In the genomic region with DNA sequence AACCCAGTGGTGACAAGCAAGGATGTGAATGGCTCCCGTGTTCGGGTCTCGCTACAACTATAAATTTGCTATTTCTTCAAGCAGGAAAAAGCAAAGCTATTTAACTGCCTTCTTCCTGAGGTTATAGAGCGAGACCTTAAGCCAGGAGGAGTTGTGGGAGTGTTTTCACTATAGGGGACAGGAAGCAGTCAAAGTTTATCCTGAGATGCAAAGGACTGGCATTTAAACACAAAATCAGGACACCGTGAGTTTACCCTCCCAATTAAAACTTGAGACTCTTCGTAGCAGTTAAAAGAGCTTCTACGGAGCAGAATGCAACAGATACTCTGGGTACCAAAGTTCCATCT, we compare ENCODE assay signal across 8 mouse cellular contexts. TPM values are rescaled to one million over a fixed set of nuclear protein-coding genes. Genes with fewer than 3 reads are reported as not detected.
DNase-seq lines count a peak whose midpoint lies in the region; ATAC-seq and TF ChIP-seq lines count a peak whose summit lies in the region.

No protein-coding gene starts in this region.

- no peak for TF ChIP-seq EP300 in liver, embryonic 14.5 days (IDR thresholded peaks at IDR 0.05; ENCODE audit: low read depth)

- H3K4me1 ChIP-seq in testis, adult 2 months (ENCODE audit: control insufficient read depth, insufficient read depth, low read length): peaks cover 3% of the 10 kb centered on the region
- H3K4me1 ChIP-seq in liver, embryonic 14.5 days (replicated peaks; ENCODE audit: control insufficient read depth in 2 of 2, insufficient read depth in 2 of 2, low read length in 1 of 2): peaks cover 3 to 10% of the 10 kb centered on the region in 2 experiments

- no peak for TF ChIP-seq CTCF in gastrocnemius, adult 2 months (IDR thresholded peaks at IDR 0.05)
- TF ChIP-seq CTCF in testis, adult 2 months (IDR thresholded peaks at IDR 0.05; ENCODE audit: control insufficient read depth, insufficient read depth, insufficient replicate concordance, low read depth, low read length): no peak
- TF ChIP-seq CTCF in liver, embryonic 14.5 days (IDR thresholded peaks at IDR 0.05; ENCODE audit: low read depth): no peak

- peak overlapping the region; percentile 89 for H3K27ac ChIP-seq in gastrocnemius, adult 2 months
- H3K27ac ChIP-seq in testis, adult 2 months (ENCODE audit: control insufficient read depth, insufficient read depth, low read depth, low read length): no peak overlapping the region
- H3K27ac ChIP-seq in liver, embryonic 14.5 days: no peak overlapping the region

- no peak for ATAC-seq in liver, embryonic 14.5 days (ENCODE audit: insufficient read depth)

- 21% methylated on average over 7 of the region's 7 CpGs for WGBS in liver, embryonic 14.5 days (ENCODE audit: insufficient replicate concordance)

- H3K9ac ChIP-seq in liver, embryonic 14.5 days (replicated peaks): peak overlapping the region; percentile 83

- no peak for TF ChIP-seq POLR2A in testis, adult 2 months (IDR thresholded peaks at IDR 0.05; ENCODE audit: control insufficient read depth, low read depth, low read length)

- no peaks in the 10 kb centered on the region for H3K36me3 ChIP-seq in testis, adult 2 months (ENCODE audit: control insufficient read depth, insufficient read depth, low read length)
- H3K36me3 ChIP-seq in liver, embryonic 14.5 days (replicated peaks; ENCODE audit: control insufficient read depth, insufficient read depth, low read depth): no peaks in the 10 kb centered on the region

- peak overlapping the region; percentile 86 for H3K4me3 ChIP-seq in gastrocnemius, adult 2 months
- H3K4me3 ChIP-seq in testis, adult 2 months (ENCODE audit: control insufficient read depth, low read depth, low read length): peak overlapping the region; percentile 93; the same call in 1 of the 2 replicates
- peak overlapping the region; percentile 83 to 86 for H3K4me3 ChIP-seq in liver, embryonic 14.5 days (ENCODE audit: insufficient read depth in 1 of 2, low read depth in 2 of 2, low read length in 2 of 2)

- intact Hi-C loops in gastrocnemius, adult 2 months (cut with DNase I): loop anchor here (5.0 kb wide), 2 partner anchors 50 kb away; no protein-coding TSS in a partner anchor

- H3K27me3 ChIP-seq in testis, adult 2 months (ENCODE audit: control insufficient read depth, insufficient read depth, low read length): no peaks in the 10 kb centered on the region
- H3K27me3 ChIP-seq in liver, embryonic 14.5 days (ENCODE audit: control insufficient read depth, insufficient read depth, low read length): no peaks in the 10 kb centered on the region

- H3K9me3 ChIP-seq in liver, embryonic 14.5 days (ENCODE audit: control insufficient read depth, low read length): no peaks in the 10 kb centered on the region

- H3K4me2 ChIP-seq in liver, embryonic 14.5 days (ENCODE audit: low read depth): peak overlapping the region; percentile 87

- no peak for DNase-seq in gastrocnemius, adult 2 months
- no peak for DNase-seq in gastrocnemius, adult 8-10 months (ENCODE audit: low spot score in 2 of 2)
- DNase-seq in testis, postnatal 14 days (ENCODE audit: low spot score): no peak
- no peak for DNase-seq in liver, embryonic 14.5 days (ENCODE audit: low read depth in 3 of 3, low spot score in 3 of 3)
- no peak for DNase-seq in urinary bladder, postnatal 25 days (ENCODE audit: low spot score)
- DNase-seq in layer of hippocampus, adult 9-10 months (ENCODE audit: low spot score): no peak
- no peak for DNase-seq in retina, embryonic 14.5 days (ENCODE audit: low spot score)

RNA-seq across cellular contexts. Expression of gene Map3k4, which starts 1.0 kb away (rescaled TPM):
- total RNA-seq in gastrocnemius, adult 2 months (2021): 10 to 100 TPM; 29.5 to 36.6 TPM
- 10 to 100 TPM; 32.4 to 41.9 (median 36.2) TPM for total RNA-seq in gastrocnemius, adult 8-10 months (2022)
- 6.1 and 6.2 TPM in 2 replicates for polyA plus RNA-seq in testis, adult 2 months (2012; rRNA removed)
- 2.8 and 5.0 TPM in 2 replicates for polyA plus RNA-seq in liver, embryonic 14.5 days (2012; rRNA removed)
- polyA plus RNA-seq in liver, embryonic 14.5 days (2014; fragmentation: Nextera tagmentation; extraction: Ambion mirVana): 9.6 and 11.8 TPM in 2 replicates
